16 mouse cellular contexts compared by ENCODE assay signal in the genomic region with DNA sequence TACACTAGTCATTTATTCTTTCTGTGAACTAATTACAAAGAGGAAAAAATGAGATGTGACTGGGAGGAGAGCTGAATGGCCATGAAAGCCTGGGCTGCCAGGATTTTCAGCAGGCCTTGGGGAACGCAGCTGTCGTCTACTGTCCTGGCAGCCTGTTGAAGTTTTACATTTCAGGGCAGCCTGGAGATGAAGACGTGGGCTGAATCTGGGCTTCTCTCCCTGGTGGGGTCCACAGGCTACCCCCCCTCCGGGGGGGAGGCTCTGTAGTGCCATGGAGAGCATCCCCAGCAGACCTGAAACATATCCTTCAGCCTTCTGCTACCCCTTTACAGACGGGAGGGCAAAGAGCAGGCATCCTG.
DNase-seq lines count a peak whose midpoint lies in the region; ATAC-seq lines count a peak whose summit lies in the region.
"Had no signal": no experiment of that assay in that cellular context is flagged by ENCODE, and none has a peak within 500 bp of the region (broad histone marks: within the 10 kb centered on the region; RNA-seq: fewer than 3 reads in every experiment).

No protein-coding gene starts in this region.

- H3K4me2 ChIP-seq in hindbrain, embryonic 14.5 days (replicated peaks): no peak overlapping the region
- no peak overlapping the region for H3K4me2 ChIP-seq in neural tube, embryonic 15.5 days
- H3K4me2 ChIP-seq: embryonic facial prominence, embryonic 12.5 days; heart, embryonic 11.5 days; limb, embryonic 12.5 days; stomach, embryonic 15.5 days had no signal

- peak; percentile 23 for DNase-seq in heart, postnatal 4 days
- DNase-seq in heart, postnatal 36 days: no peak
- DNase-seq in right cerebral cortex, postnatal 10 days (ENCODE audit: low spot score in 2 of 2): peak; percentile 59 to 61
- DNase-seq in right cerebral cortex, postnatal 25 days: no peak
- DNase-seq in hindbrain, embryonic 14.5 days (ENCODE audit: low spot score): peak; percentile 43
- DNase-seq in lung, postnatal 4 days: no peak
- no peak for DNase-seq in urinary bladder, postnatal 36 days (ENCODE audit: low spot score in 2 of 2)
- DNase-seq: cerebellum, adult 9-11 months; kidney, adult 9 months; liver, postnatal 0 days had no signal

- no peak; the same call in 1 of the 2 replicates for ATAC-seq in hindbrain, embryonic 14.5 days (ENCODE audit: low FRiP score)
- ATAC-seq in neural tube, embryonic 15.5 days (ENCODE audit: low FRiP score): peak; percentile 39
- ATAC-seq: liver, postnatal 0 days had no signal

- H3K27ac ChIP-seq in hindbrain, embryonic 14.5 days: peak overlapping the region; percentile 57
- H3K27ac ChIP-seq in neural tube, embryonic 15.5 days (replicated peaks): peak overlapping the region; percentile 58; the same call in 1 of the 2 replicates
- H3K27ac ChIP-seq: embryonic facial prominence, embryonic 12.5 days; limb, embryonic 12.5 days; macrophage; stomach, embryonic 15.5 days had no signal

- H3K4me3 ChIP-seq in hindbrain, embryonic 14.5 days (replicated peaks; ENCODE audit: low read length): no peak overlapping the region
- no peak overlapping the region for H3K4me3 ChIP-seq in neural tube, embryonic 15.5 days (replicated peaks)
- H3K4me3 ChIP-seq: embryonic facial prominence, embryonic 12.5 days; limb, embryonic 12.5 days; stomach, embryonic 15.5 days had no signal

- intact Hi-C loops in heart, postnatal 36 days (cut with DNase I): no loop called here

- 46% methylated on average over 5 of the region's 5 CpGs for WGBS in hindbrain, embryonic 14.5 days
- 44% methylated on average over 5 of the region's 5 CpGs for WGBS in neural tube, embryonic 15.5 days

- no peaks in the 10 kb centered on the region for H3K27me3 ChIP-seq in hindbrain, embryonic 14.5 days (ENCODE audit: control insufficient read depth, insufficient read depth, low read length)
- no peaks in the 10 kb centered on the region for H3K27me3 ChIP-seq in neural tube, embryonic 15.5 days (replicated peaks)
- H3K27me3 ChIP-seq: embryonic facial prominence, embryonic 12.5 days; limb, embryonic 12.5 days; stomach, embryonic 15.5 days had no signal

- H3K4me1 ChIP-seq in hindbrain, embryonic 14.5 days (replicated peaks; ENCODE audit: control insufficient read depth, insufficient read depth, low read length): peaks cover 8% of the 10 kb centered on the region
- peaks cover 17% of the 10 kb centered on the region for H3K4me1 ChIP-seq in neural tube, embryonic 15.5 days
- H3K4me1 ChIP-seq: embryonic facial prominence, embryonic 12.5 days; limb, embryonic 12.5 days; stomach, embryonic 15.5 days had no signal

- H3K36me3 ChIP-seq in hindbrain, embryonic 14.5 days (replicated peaks; ENCODE audit: control insufficient read depth, insufficient read depth): peaks cover 87% of the 10 kb centered on the region
- peaks cover 76% of the 10 kb centered on the region for H3K36me3 ChIP-seq in neural tube, embryonic 15.5 days

- no peaks in the 10 kb centered on the region for H3K9me3 ChIP-seq in hindbrain, embryonic 14.5 days (ENCODE audit: control insufficient read depth, low read length)
- no peaks in the 10 kb centered on the region for H3K9me3 ChIP-seq in neural tube, embryonic 15.5 days (replicated peaks)
- H3K9me3 ChIP-seq: embryonic facial prominence, embryonic 12.5 days; limb, embryonic 12.5 days; stomach, embryonic 15.5 days had no signal

- no peak overlapping the region for H3K9ac ChIP-seq in hindbrain, embryonic 14.5 days
- no peak overlapping the region for H3K9ac ChIP-seq in neural tube, embryonic 15.5 days (replicated peaks)
- H3K9ac ChIP-seq: embryonic facial prominence, embryonic 12.5 days; limb, embryonic 12.5 days; liver, postnatal 0 days; stomach, embryonic 15.5 days had no signal

Comparison
In these comparisons a context has a peak if more than half of its experiments do, and no peak if none do; other contexts are left out.
1. DNase-seq: peak in heart, postnatal 4 days (single experiment), right cerebral cortex, postnatal 10 days (2 of 2) and hindbrain, embryonic 14.5 days (single experiment); none in heart, postnatal 36 days (0 of 2), right cerebral cortex, postnatal 25 days (single experiment), lung, postnatal 4 days (0 of 2) and urinary bladder, postnatal 36 days (0 of 2).